Mouse (Mus musculus) ES-Bruce4 (cell line): ENCODE measurements around the gene Anxa10.

ENCODE experiments used
- CTCF ChIP-seq: IDR thresholded peaks from one replicate; pipeline ENCODE4 v1.8.1; 2011; ENCODE audit warnings: low read depth, low read length
- EP300 ChIP-seq: IDR thresholded peaks from 2 replicates; pipeline ENCODE4 v1.6.1; 2011; ENCODE audit warnings: low read depth, low read length; ENCODE audit not compliant: insufficient read depth
- POLR2A ChIP-seq: IDR thresholded peaks from one replicate; pipeline ENCODE4 v1.8.1; 2011; ENCODE audit warnings: low read length; ENCODE audit not compliant: insufficient read depth

- TF ChIP-seq POLR2A (no peak), EP300 (no peak), CTCF (no peak)
Observed at GRCm38 (mm10) chr8:62123098-62123497, at the start of gene Anxa10.
